Mouse (Mus musculus) adrenal gland, postnatal 14 days (tissue): ENCODE data around the gene Fbxw7. TPM values are rescaled to one million over a fixed set of nuclear protein-coding genes. Genes with fewer than 3 reads are reported as not detected.
A peak's percentile ranks its signal among the peaks of the same experiment; 100 is the strongest.
"Not testable (repeated sequence)": the region's sequence is repeated elsewhere in the genome, so short reads cannot be mapped to it uniquely, and the experiment has no call there.

ENCODE experiments used
- DNase-seq: peaks from one replicate; pipeline ENCODE4 v3.0.0; 2021; ENCODE audit warnings: mixed read lengths
- total RNA-seq: library from RNA; stranded (reverse); gene quantifications from 2 replicates; pipeline ENCODE4 v1.2.3, GENCODE M21; 2021

The Fbxw7 gene
- total RNA-seq, 1 experiment from 2014 or later = 15.8 TPM

DNA sequence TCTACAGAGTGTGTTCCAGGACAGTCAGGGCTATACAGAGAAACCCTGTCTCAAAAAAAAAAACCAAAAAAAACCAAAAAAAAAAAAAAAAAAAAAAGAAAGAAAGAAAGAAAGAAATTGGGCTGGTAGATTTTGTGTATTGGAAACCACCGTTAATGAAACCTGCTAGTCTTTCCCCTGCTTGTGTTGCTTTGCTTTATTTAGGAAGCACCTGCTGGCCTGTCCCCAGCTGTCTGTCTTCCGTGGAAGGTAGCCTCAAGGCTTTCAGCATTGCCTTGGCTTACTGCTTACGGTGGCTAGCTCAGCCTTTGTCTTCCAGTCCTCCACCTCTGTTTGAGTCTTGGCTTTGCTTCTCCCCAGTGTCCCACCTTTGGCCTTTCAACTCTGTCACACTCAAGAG lies 11.9 kb downstream of the Fbxw7 start:
- no peak for DNase-seq

- DNase-seq = no peak
Measured at GRCm38 (mm10) chr3:84827617-84828016, 12.5 kb downstream of the Fbxw7 start.

DNA sequence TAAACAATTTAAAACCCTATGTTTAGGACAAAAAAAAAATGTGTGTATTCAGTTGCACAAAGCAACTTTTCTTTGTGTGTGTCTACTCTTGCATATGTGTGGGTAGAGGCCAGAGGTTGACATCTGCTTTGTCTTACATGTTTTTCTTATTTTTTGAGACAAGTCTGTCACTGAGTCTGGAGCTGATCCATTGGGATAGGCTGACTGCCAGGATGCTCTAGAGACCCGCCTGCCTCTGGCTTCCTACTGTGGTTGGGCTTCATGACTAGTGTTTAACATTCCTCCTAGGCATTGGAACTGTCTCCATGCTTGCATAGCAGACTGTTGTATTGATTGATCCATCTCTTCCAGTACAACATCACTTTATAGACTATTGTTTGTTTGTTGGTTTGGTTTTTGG lies 14.3 kb downstream of the Fbxw7 start:
- no peak for DNase-seq

DNA sequence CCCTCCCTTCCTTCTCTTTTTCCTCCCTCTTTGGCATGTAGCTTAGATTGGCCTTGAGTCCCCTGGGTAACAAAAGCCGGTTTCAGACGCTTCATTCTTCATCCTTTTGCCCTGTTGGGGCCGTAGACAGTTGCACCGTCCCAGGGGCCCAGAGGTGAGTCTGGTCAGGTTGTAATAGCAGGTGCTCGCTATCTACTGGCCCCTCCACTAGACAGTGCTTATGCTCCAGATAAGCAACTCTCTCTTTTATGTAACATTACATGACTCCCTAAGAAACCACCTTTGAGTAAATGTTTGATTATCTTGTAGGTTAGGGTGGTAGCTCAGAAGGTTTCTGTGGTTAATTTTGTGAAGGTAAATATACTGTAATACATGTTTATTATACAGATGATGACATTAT lies 21.0 kb downstream of the Fbxw7 start:
- no peak for DNase-seq

DNA sequence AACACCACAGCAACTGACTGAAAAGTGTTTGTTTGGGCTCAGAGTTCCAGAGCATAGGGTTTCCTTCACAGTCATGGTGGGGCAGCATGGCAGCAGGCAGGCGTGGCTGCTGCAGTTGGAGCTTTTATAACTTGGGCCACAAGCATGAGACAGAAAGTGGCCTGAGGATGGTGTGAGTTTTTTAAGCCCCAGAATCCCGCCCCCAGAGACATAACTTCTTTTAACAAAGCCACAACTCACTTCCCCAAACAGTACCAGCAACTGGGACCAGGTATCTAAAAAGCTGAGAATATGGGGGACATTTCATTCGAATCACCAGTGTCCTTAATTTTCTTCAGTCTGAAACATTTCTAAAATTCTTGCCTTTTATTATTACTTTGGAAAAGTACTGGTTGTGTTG lies 22.9 kb downstream of the Fbxw7 start:
- no peak for DNase-seq

- DNase-seq = no peak
Measured at GRCm38 (mm10) chr3:84839499-84839898, 24.4 kb downstream of the Fbxw7 start.

- DNase-seq = no peak
Measured at GRCm38 (mm10) chr3:84841271-84841670, 26.2 kb downstream of the Fbxw7 start.

DNA sequence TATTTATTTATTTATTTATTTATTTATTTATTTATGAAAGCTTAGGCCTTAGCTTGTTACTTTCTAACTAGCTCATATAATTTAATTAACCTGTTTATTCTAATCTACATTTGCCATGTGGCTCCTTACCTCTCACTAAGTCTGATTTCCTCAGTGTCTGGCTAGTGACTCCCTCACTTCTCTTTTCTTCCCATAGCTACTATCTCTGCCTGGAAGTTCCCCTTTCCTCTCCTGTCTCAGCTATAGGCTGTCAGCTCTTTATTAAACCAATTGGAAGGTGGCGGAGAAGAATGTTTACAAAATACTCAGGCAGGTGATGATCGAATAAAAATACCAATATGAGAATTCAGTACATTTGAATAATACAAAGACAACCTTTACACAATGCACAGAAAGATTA lies 27.7 kb downstream of the Fbxw7 start:
- DNase-seq = no peak

DNA sequence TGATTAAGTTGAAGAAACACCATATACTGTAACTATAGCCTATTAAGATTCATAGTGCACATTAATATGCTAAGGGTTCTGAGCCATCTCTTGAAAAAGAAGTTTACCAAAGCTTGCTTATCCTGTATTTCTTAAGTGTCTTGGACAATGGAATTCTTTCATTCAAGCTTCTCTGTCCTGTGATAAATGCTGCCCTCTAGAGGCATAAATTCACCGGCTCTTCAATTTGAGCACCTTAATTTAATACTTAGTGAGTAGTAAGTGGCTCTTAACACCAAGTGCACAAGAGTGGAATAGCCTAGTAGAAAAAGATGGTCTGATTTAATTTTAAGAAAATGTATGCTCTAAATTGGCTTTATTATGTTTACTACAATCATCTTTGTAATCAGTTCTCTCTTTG lies 28.5 kb downstream of the Fbxw7 start:
- peak; percentile 65 for DNase-seq

- no peak for DNase-seq
Measured at GRCm38 (mm10) chr3:84848798-84849197, 33.7 kb downstream of the Fbxw7 start.

- DNase-seq = no peak
Measured at GRCm38 (mm10) chr3:84850418-84850817, 35.4 kb downstream of the Fbxw7 start.

- no peak for DNase-seq
Measured at GRCm38 (mm10) chr3:84851801-84852200, 36.7 kb downstream of the Fbxw7 start.

DNA sequence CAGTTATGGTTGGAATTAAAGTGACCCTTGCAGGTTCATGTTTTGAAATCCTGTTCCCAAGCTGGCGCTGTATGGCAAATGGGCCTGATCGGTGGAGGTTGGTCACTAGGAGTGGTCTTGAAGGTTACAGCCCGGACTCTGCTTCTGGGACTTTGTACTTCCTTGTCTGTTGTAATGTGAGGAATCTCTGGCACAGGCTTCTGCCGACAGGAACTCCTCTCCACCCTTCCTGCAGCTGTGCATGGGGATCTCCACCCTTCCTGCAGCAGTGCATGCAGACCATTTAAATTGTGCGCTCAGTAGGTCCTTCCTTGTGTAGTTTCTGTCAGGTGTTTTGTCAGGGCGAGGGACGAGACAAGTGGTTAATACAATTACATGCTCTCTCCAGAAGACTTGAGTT lies 37.8 kb downstream of the Fbxw7 start:
- DNase-seq = peak; percentile 27

GRCm38 (mm10) chr3:84854440-84854839 lies 39.4 kb downstream of the Fbxw7 start:
- no peak for DNase-seq

- no peak for DNase-seq
Measured at GRCm38 (mm10) chr3:84860669-84861068, 45.6 kb downstream of the Fbxw7 start.

GRCm38 (mm10) chr3:84861817-84862216 lies 46.7 kb downstream of the Fbxw7 start:
- DNase-seq = not testable (repeated sequence)

GRCm38 (mm10) chr3:84865684-84866083 lies 50.6 kb downstream of the Fbxw7 start:
- DNase-seq = no peak

GRCm38 (mm10) chr3:84866866-84867265 lies 51.8 kb downstream of the Fbxw7 start:
- no peak for DNase-seq

DNA sequence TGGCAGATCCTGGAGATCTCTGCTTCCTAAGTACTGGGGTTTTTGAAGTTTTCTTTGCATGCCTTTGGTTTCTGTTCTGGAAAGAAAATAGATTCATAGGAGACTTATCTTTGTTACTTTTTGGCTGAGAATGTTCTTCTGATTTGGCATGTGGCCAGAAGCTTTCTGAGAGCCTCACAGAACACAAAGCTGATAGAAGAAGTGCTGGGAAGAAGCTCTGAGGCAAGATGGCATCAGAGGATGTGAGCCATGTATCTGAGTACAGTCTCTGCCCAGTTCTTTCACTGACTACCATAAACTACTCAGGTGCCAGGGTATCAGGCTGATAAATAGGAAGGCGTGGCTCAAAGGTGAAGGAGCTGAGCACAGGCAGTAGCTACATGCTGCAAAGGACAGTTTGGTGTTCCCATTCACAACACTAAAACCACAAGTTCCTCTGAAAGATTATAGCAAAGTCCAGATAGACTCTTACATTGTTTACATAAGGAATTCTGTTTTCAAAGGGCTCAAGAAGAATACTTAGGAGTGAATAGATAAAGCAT lies 52.4 kb downstream of the Fbxw7 start:
- DNase-seq = no peak

- no peak for DNase-seq
Measured at GRCm38 (mm10) chr3:84867991-84868390, 52.9 kb downstream of the Fbxw7 start.

- no peak for DNase-seq
Measured at GRCm38 (mm10) chr3:84870126-84870525, 55.1 kb downstream of the Fbxw7 start.

DNA sequence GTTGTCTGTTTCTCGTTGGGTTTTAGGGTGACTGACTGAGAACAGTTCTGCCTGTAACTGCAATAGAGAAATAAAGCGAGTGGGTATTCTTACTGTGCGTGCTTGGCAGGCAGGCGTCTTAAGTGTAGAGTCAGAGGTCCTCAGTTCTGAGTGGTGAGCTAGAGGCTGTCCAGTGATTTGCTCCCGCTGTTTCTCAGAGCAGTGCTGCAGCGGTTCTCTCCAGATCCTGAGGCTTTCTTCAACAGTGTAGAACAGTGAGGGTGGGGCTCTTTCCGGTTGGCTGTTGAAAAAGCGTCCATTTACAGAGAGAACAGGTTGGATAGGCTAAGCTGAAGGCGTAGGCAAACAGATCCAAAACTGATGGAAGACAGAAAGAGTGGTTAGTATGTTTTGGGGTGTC lies 60.2 kb downstream of the Fbxw7 start:
- DNase-seq = no peak

DNA sequence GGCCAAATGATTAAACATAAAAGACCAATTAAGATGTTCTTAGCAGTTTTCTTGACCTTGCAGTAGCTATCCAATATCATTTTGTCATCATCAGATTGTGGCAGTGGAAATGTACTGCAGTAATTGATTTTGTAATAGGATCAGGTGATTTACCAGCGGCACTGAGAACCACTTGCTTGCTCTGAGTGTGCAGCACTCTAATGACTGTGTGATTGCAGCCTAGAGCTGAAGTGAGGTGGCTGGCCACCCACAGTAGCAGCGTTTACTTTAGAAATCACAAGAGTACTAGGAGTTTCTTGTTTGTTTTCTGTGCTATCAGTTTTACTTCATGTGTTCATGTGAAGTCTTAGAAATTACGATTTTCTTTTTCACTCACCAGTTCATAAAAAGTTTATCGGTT lies 61.1 kb downstream of the Fbxw7 start:
- no peak for DNase-seq

DNA sequence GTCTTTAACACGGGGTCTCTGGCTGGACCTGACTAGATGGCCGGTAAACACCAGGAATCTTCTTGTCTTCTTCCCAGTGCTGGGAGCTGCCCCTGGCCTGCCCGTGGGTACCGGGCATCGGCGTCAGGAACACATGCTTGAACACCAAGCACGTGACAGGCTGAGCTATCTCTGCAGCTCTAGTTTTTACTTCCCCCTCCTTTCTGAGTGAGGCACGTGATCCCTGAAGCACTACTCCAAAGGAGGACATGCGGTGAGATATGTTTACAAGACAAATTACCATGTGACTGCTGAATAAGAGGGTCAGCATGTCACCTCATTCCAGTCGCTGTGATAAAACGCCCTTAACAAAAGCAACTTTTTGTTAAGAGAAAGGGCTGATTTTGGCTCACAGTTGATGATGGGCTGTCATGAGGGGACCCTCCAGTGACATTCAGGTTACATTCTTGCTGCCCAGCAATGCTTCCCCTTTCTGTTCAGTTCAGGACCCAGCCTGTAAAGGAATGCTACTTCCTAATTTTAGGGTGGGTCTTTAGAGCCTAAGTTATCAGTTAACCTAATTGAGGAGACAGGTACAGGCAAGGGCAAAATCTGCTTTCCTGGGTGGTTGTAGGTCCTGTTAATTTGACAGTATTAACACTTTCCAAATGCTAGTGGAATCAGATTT lies 68.9 kb downstream of the Fbxw7 start:
- no peak for DNase-seq

- peak; percentile 20 for DNase-seq
Measured at GRCm38 (mm10) chr3:84889648-84890047, 74.6 kb downstream of the Fbxw7 start.
